Mouse (Mus musculus): ENCODE data around the gene Vmn2r111.
"Not testable (repeated sequence)": the region's sequence is repeated elsewhere in the genome, so short reads cannot be mapped to it uniquely, and the experiment has no call there.

Vmn2r111 gene

DNA sequence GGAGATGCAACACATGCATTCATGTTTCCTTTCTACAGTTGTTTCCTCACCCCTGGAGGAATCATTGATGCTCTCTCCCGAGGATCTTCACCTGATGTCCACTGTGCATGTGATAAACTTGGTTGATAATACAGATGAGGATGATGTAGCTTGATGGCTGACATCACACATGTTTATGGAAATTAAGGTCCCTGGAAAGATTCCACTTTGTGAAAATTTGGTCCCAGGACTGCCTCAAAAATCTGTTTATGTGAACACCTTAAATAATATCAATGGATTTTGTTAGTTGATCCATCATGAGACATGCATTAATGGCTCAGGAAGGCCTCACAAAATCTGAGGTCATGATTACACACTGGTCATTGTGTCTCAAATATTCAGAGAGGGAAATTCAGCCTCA, at the start of gene Vmn2r111:
Gene Vmn2r111, minus strand, starts transcription at position 101 of the 400 bp plus-strand sequence.
- not testable (repeated sequence) for DNase-seq

DNA sequence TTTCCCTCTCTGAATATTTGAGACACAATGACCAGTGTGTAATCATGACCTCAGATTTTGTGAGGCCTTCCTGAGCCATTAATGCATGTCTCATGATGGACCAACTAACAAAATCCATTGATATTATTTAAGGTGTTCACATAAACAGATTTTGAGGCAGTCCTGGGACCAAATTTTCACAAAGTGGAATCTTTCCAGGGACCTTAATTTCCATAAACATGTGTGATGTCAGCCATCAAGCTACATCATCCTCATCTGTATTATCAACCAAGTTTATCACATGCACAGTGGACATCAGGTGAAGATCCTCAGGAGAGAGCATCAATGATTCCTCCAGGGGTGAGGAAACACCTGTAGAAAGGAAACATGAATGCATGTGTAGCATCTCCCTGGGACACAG, 27.4 kb upstream of the Vmn2r111 start, which contains the start of gene Vmn2r112:
Gene Vmn2r112, plus strand, starts transcription at position 301 of the 400 bp plus-strand sequence.
- not testable (repeated sequence) for DNase-seq

DNA sequence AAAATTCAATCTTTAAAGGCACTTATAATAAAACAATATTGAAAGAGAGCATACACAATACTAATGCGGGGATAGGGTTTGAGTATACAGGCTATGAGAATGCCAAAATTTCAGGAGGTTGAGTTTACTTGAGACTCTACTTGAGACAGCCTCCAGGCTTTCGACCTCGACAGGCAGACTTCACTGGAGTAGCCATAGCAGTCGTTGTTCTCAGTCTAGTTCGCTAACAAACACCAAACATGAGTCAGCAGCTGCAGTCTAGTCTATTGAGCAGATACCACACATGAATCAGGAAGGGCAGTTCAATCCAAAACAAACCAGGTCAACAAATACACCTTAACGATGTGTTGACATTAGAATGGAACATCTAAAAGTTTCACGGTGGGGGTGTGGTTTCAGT, 52.8 kb downstream of the Vmn2r111 start:
- not testable (repeated sequence) for DNase-seq

DNA sequence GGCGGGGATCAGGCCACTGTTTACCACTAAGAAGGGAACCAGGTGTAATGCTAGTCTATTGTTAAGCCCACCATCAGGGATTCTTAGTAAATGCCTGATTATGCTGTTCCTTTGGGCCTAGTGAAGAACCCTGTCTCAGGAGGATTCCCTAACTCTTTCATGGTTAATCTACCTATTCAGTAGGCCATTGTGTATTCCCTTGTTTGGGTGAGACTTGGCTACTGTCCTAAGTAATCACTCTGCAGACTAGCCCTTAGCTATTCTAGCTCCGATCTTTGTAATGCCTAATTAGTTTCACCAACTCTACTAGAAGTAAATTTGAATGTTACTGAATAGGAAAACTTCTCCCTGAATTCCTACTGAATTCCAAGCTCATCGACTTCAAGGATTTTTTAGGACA, 53.2 kb downstream of the Vmn2r111 start:
- not testable (repeated sequence) for DNase-seq

DNA sequence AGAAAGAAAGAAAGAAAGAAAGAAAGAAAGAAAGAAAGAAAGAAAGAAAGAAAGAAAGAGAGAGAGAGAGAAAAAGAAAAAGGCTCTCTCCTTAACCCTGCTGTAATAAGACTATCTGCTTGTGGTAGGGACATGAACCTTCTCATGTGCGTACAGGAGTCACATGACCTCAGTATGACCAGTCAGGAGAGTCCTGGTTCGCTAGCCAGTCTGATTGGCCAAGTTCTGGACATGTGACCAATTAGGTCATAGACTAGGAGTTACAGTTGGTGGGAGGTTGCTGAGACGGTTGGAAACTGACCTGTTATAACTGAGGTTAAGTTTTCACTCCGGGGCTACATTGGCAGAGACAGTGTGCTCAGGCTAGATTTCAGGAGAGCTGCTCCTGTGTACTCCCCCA, 76.2 kb downstream of the Vmn2r111 start:
- DNase-seq = no peak

All from kidney, postnatal 36 days (tissue).